Mouse (Mus musculus) lung, postnatal 36 days (tissue): ENCODE measurements around the gene Gpnmb.

ENCODE experiments used
- DNase-seq: peaks from one replicate; pipeline ENCODE4 v3.0.0; 2022; ENCODE audit warnings: mixed read lengths

Gpnmb gene

DNA sequence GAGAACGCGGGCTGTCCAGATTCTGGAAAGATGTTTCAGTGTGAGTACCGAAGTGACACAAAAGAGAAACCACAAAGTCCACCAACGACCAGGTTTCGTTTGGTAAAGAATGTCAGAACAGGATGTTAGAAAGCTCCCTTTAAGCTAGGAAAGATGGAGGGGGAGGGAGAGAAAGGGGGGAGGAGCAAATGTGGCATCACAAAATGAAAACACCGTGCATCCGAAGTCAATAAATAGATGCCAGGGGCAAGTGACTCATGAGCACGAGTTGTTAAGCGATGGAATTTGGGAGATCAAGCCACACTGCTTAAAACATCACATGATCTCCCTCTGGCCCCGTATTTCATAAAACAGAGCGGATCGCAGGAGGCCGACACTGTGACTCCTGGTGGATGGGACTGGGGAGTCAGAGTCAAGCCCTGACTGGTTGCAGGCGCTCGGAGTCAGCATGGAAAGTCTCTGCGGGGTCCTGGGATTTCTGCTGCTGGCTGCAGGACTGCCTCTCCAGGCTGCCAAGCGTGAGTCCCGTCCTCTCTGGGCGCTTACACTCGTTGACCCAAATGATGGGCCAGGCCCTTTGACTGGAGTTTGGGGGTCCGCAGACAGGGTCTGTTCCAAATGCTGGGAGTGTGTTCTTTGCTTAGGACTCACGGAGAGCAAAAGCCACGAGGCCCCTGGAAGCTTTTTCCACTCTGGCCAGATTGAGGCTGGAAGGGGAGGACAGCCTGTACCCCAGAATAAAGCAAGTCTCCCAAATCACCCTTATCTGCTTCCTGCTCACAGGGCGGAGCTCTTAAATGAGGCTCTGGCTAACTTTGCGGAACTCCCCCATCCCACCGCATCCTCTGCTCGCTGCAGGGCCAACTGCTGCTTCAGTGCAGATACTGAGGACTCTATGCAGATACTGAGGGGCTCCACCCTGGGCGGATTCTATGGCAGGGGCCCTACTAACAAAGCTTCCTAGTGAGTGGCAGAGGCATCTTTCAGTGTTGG lies at the start of gene Gpnmb:
Gene Gpnmb (plus strand): TSS at position 272 of the 993 bp plus-strand sequence.
- DNase-seq, result peak; percentile 37

DNA sequence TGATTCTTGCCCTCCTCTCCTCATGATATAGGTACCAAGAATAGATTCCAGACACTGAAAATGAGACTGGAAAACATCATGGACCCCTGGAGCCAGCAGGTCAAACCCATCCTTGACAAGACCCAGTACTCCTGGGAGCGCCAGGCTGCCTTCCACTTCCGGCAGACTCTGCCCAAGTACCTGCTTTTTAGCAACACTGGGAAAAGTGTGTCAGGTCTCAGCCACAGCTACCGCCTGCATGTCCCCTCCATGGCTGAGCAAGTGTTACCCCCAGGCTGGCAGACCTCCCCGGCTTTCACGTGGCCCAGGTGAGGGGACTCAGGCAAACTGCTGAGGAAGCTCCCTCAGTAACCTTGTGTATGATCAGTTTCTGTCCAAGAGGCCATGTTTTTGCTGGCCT lies 46.4 kb upstream of the Gpnmb start:
- DNase-seq, result no peak

DNA sequence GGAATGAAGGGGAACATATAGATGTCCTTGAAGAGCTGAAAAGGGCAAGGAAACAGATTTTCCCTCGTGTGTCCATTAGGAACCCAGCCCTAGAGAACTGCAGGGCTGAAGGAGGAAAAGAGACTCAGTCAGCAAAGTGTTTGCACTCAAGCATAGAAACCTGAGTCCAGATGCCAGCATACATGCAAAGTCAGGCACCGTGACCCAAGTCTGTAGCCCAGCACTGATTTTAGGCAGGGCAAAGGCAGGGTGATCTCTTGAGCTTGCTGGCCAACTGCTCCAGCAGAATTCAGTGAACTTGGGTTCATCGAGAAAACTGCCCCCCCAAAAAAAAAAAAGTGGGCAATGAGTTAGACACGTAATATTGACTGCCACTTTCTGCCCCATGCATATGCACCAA lies 44.4 kb upstream of the Gpnmb start:
- DNase-seq, result no peak

DNA sequence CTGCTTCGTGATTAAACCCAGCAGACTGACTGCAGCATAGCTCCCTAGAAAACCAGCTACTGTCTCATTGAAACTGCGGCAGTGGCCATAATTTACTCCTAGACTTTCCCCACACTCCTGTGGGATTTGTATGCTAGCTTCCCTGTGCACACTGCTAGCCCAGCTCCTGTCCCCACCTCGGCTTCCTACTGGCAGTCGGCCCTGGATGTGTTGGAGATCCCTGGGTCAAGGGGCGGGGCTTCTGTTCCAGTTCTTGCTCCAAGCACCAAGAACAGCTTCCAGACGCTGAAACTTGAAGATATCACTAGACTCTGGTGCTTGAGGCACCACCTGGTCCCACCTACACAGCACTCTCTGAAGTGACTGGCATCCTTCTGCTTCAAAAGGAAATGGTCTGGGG lies 38.2 kb upstream of the Gpnmb start:
- DNase-seq, result no peak

DNA sequence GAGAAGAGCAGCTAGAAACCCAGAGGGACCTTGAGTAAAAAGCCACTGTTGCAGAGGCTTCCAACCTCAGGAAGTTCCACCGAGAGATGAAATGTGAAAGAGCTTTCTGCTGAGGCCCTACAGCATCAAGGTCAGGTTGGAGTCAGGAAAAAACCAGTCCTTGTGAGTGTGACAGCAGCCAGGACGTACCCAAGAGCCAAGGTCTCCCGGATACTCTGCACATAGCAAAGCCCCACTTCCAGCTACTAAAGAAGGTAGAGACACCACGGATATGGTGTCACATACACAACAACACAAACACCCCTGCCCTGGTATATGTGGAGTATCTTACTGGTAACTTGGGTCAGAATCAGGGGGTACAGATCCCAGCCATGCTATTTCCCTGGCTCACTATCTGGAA lies 37.5 kb upstream of the Gpnmb start:
- DNase-seq, result no peak

DNA sequence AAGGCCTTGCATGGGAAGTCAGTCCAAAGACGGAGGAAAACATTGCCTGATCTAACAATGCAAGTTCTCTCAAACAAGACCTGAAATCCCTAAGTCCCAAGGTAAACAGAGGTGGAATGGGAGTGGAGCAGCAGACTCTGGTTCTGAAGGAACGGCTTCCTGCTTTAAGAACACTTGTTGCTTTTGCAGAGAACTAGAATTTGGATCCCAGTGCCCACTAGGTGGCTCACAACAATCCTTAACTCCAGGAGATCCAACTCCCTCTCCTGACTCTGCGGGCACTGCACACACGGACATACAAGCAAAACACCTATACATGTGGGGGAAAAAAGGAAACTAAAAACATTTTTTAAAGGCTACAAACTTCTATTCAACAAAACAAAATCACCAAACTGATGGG lies 33.0 kb upstream of the Gpnmb start:
- DNase-seq, result peak; percentile 40

DNA sequence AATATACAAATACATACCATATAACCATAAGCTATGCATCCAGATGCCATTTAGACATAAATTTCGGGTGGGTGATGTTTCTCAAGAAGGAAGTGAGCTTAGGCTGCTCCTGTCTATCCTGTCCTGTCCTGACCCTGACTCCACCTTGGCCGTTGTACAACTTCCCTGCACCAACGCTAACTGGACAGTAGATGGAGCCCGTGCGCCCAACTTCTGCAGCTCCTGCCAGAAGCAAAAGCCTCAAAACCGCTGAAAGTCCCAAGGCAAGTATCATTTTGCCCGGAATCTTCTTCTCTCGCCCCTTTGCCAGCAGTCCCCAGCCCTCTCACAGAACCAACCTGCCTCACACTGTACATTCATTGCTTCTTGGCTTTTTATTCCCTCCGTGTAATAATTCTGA lies 28.4 kb upstream of the Gpnmb start:
- DNase-seq, result peak; percentile 77

DNA sequence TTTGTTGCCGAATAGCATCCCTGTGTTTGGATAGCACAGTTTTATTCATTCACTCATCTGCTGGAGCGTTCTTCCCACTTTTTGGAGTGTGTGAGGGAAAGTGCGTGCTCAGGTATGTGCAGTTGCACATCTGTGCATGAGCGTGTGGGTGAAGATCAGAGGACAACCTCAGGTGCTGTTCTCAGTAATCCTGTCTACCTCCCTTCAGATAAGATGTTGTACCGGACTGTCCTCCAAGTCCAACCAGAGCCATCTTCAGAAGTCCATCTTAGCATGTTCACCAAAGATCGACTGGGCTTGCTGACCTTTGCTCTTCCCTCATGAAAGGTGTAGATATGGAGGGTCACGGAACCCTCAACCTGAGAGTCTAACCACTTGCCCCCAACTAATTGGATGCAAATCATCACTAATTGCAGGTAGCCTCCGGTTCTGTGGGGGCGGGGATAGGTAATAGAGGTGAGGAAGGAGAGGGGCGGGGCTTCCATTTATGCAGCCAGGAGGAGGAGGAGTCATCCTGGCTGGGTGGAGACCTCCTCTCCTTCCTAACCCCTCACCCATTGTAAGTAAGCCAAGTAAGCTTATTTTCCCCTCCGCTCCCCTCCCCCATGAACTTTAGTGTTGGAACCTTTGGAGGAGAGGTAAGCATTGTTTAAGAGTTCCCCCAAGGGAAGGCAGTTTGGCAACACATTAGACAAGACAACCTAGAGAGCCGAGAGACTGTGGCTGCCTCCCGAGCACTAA lies 27.8 kb upstream of the Gpnmb start:
- no peak for DNase-seq

DNA sequence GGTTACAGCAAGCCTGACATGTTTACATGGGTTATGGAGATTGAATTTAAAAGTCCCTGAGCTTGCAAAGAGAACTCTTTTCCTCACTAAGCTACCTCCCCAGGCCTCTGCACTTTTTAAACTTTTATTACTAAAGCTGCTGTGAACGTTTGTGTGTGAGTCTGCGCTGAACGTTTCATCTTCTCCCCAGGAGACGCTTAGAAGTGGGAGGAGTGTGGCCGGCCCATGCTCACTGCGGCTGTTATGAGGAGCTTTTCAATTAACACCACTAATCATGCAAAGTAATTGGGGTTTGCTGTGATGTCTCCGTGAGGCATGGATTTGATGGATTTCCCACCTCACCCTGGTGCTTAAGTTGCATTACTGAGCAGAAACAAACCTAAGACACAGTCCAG lies 27.2 kb upstream of the Gpnmb start:
- DNase-seq, result no peak

DNA sequence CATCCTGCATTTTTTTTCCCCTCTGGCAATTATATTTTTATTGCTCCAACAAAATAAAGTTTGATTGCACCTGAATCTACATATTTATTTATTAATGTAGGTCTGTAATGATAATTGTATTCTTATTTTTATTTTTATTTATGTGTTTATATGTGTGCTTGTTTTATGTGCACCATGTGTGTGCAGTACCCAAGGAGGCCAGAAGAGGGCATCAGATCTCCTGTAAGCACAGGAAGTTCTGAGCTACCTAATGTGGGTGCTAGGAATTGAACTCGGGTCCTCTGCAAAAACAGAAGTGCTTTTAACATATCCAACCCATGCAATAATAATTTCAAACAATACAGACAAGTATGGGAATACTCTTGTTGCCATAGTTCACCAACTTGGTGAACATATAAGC lies 26.7 kb upstream of the Gpnmb start:
- DNase-seq, result no peak

DNA sequence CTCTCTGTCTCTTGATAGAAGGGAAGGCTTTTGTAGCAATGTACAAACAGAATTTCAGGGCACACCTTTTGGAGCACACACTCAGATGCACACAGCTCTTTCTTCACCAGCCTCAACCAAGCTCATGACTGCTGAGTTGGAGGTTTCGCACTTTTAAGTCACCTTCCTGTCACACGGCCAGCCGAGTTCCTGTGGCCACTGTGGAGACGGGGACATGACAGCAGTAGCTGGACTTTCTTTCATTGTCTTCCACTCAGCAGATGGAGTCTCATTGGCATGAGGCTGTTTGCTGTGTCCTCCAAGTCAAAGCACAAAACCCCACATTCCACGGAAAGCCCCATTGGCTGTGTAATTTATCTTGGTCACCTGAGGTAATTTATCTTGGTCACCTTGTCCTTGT lies 25.2 kb upstream of the Gpnmb start:
- no peak for DNase-seq

DNA sequence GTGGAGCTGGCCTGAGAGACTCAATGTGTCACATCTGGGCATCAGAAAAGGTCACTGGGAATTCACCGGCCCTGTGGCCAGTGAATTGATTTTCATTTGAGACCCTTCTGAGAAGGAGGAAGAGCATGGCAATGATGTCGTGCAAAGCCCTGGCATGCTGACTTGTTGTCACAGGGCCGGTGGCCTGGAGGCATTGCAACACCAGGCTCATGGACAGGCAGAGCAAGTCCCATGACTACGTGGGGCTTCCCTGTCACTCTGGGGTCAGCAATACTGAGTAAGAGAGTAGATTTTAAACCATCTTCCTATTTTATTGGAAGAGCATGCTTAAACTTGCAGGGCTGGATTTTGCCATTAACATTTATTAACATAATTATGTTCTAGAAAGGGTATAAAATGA lies 23.3 kb upstream of the Gpnmb start:
- DNase-seq, result peak; percentile 42

DNA sequence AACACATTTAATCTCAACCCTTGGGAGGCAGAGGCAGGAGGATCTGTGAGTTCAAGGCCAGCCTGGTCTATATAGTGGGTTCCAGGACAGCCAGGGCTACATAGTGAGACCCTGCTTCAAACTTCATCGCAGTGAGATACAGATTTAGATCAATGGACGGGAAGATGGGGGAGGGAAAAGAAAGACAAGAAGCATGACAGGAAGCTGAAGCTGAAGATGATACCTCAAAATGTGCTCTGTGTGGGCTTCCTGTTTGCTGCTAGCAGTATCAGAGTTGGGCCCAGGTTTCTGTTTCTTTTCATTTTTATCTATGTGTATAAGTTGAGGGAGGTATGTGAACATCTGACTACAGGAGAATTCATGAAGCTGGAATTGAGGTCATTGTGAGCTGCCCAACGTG lies 22.9 kb upstream of the Gpnmb start:
- DNase-seq, result no peak

DNA sequence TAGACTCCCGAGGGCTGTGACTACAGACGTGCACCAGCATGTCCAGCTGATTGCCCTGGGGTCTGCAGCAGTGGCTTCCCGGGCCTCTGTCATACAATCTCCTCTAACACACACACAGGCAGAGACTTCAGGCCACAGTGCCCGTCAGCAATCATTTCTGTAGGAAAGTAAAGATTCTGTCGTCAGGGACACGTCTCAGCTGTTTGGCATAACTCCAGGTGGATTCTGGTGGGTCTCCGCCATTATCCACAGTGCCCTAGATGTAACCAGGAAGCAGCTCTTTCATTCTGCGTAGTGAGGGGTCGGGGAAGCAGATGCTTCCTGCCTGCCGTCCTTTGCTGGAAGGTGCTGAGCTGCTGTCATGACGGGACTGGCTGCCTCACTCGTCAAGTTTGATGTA lies 19.2 kb upstream of the Gpnmb start:
- no peak for DNase-seq

DNA sequence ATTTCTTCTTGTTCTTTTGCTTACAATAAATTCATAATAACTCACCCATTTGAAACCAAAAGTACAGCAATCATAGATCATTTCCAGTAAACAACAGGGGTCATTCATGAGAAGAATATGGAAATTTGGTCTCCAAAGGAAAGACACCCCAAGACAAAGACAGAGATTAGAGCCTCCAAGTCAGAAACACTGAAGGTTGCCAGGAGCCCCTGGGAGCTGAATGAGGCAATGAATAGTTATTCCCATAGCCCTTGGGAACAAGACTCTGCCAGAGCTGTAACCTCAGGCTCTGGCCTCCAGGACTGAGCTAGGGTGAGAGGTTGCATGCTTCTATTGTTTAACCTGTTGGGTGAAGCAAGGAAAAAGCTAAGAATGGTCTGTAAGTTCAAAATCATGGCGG lies 17.0 kb upstream of the Gpnmb start:
- DNase-seq, result no peak

DNA sequence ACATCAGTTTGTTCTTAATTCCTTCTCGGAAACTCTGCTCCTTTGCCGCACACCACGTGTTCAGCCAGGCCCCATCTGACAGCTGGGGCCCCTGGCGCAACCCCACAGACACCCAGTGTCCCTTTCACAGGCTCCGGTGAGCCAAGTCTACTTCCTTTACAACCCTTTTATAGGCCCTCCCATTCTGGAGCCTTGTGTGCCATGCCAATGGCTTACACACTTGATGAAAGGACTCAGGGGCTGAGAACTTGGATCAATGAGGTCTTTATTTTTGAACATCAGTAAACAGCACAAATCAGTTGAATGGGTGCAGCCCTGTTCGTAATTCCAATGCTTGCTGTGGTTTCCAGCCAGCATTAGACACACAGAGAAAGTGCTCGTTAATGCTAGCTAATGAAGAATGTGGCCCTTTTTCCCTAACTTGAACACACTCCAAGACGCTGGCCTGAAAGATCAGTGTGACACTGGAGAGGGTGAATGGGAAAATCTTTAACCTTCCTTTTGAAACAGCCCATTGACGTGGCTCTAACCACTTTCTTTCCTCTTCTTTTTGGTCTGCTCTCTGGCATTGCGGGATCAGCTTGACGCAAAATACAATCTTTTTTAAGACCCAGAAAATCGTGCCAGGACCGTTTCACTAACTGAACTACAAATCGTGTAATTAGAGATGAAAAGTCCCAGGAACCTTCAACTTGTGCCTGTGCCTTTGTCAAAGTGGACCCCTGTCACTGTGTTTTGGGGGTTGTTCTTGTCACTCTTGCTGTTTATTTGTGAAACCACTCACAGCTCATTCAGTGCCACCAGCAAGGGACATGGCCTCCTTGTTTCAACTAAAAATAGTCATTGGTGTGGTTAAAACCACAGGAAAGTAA lies 15.0 kb upstream of the Gpnmb start:
- DNase-seq, result peak; percentile 55

DNA sequence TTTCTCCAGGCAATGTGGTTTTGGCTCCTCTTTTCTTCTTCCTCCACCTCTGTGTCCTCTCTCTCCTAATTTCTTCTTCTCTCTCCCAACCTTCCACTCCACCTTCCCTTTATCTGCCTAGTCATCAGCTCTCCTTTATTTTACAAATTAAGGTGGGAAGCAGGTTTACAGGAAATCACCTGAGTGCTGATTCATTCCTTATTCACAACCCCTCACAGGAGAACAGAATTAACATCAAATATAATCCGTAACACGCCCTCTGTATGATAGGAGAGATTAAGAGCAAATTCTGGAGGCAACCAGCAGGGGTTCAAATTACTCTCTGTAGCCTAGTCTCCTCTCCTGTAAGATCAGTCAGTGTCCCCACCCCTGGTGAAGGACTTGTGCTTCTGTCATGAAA lies 14.0 kb upstream of the Gpnmb start:
- DNase-seq, result no peak

DNA sequence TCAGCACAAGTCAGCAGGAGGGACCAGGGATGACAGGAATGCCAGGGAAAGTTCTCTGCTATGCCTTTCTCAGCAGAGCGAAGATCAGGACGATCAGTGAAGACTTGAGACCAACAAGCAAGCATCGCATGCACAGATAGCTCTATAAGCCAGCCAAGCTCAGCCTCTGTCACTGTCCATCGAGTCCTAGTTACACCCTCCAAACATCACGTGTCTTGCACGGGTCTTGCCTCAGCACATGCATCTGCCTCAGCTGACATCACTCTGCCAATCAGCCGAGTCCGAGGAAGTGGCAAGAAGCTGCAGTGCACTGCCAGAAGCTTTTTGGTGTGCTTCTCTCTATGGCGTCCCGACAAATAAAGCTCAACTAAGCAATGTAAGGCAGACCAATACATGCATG lies 13.0 kb upstream of the Gpnmb start:
- DNase-seq, result no peak

DNA sequence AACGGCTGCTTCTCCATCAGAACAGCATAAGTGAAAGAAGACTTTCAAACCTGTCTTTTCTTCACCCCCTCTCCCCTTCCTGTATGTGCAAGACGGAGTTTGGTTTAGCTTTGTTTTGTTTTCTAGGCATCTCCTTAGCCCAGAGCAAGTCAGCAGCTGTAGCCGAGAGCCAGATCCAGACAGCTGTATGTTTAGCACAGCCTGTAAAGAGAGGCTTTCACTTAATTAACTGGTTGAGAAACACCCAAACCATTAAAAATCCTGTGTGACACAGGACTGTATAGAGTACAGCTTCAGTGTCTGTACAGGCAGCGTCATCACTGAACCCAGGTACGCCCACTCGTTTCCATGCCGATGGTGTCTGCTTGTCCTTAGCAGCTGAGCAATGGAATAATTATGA lies 11.1 kb upstream of the Gpnmb start:
- DNase-seq, result no peak

DNA sequence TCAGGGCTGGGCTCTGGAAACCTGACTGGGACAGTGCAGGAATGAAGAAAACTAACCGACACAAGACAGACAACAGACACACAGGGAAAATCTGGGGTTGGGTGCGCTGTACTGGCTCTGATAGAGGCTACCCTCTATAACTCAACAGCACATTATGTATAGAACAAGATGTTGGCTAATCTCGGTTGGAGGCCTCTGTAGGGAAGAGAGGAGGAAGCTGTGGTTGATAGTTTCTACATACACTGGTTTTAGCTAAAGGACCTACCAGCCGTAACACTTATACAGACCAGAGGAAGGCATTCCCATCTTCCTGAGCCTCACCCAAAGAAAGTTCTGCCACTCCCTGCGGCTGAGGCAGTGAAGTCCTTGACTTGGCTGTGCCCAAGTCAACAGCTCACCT lies 9.8 kb upstream of the Gpnmb start:
- no peak for DNase-seq

DNA sequence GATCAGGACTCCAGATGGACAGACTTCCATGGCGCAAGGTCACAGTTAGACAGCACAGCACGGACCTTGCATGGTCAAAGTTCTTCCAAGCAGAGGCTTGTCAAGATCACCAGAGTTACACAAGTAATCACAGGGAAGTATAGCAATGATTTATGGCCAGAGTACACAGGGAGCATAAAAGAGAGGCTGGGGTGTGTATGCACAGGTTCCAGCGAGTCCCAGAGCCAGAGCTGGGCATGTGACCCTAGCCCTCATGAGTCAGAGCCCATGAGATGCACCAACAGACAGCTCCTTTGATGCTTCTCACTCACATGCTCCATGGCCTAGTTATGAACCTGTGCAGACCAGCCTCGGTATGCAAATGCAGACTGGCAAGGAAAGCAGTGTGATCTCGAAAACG lies 8.3 kb upstream of the Gpnmb start:
- no peak for DNase-seq

DNA sequence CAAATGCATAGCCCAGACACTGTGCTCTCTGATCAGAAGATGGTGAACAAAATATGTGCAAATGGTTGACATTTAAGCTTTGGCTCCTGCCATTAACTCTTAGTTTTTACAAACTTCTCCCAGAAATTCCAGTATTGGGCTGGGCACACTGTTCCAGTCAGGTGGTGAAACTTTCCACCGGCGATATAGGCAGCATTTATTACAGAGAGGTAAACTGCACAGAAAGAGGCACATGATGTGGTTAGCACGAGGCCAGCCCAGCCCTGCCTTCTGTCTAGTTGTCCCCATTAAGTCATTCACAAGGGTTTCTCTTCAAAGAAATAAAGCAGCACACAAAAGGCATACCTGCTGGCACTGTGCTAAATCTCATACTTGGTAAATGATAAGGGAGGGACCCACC lies 7.6 kb upstream of the Gpnmb start:
- DNase-seq, result no peak

DNA sequence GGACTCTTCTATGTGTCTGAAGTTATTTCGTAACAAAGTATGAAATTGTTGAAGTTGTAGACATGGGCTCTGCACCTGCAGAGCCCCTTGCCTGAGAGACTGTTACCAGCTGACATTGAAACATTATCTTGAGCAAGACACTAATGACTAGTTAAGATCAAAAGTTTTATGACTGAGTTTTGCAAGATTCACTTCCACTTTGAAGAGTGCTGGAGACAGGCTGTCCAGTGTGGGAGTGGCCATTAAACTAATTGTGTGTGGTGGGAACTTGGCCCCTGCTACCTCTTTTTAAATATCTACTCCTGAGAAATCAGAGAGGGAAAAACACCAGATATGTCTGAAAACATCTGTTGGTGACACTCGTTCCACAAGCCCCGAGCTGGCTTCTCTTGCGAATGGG lies 5.1 kb upstream of the Gpnmb start:
- no peak for DNase-seq
